Mouse (Mus musculus) limb, embryonic 14.5 days (tissue): ENCODE data around the gene Fuca2. TPM values are rescaled to one million over a fixed set of nuclear protein-coding genes. Genes with fewer than 3 reads are reported as not detected.

Source experiments
- ATAC-seq: fragments of 200-750 bp; cut with Nextera tagmentation; 2 replicates; pipeline ENCODE4 v1.8.0; 2017; ENCODE audit warnings: low read depth, moderate number of reproducible peaks, moderate TSS enrichment; ENCODE audit not compliant: low FRiP score
- DNase-seq: peaks from one replicate; pipeline ENCODE4 v3.0.0-alpha.2; 2015; ENCODE audit warnings: low spot score
- H3K27ac ChIP-seq: fragments of 300-500 bp; sonication (generic); replicated peaks from 2 replicates; pipeline ENCODE4 v1.5.1; 2014; ENCODE audit warnings: low read depth, mild to moderate bottlenecking, low read length, moderate library complexity, mixed read lengths
- H3K27me3 ChIP-seq: fragments of 300-500 bp; sonication (generic); 2 replicates; pipeline ENCODE4 v1.6.1; 2014; ENCODE audit warnings: low read length, mixed read lengths; ENCODE audit not compliant: control insufficient read depth, insufficient read depth
- H3K36me3 ChIP-seq: fragments of 300-500 bp; sonication (generic); 2 replicates; pipeline ENCODE4 v1.6.1; 2014; ENCODE audit warnings: mild to moderate bottlenecking, low read length, moderate library complexity, mixed read lengths; ENCODE audit not compliant: control insufficient read depth, insufficient read depth
- H3K4me1 ChIP-seq: fragments of 300-500 bp; sonication (generic); 2 replicates; pipeline ENCODE4 v1.6.1; 2014; ENCODE audit warnings: antibody characterized with exemption, low read length, mixed read lengths; ENCODE audit not compliant: control insufficient read depth, insufficient read depth
- H3K4me2 ChIP-seq: fragments of 300-500 bp; sonication (generic); replicated peaks from 2 replicates; pipeline ENCODE4 v1.6.1; 2014; ENCODE audit warnings: low read depth, mild to moderate bottlenecking, low read length, moderate library complexity; ENCODE audit not compliant: severe bottlenecking
- H3K4me3 ChIP-seq: fragments of 300-500 bp; sonication (generic); replicated peaks from 2 replicates; pipeline ENCODE4 v1.5.1; 2014; ENCODE audit warnings: low read length
- H3K9ac ChIP-seq: fragments of 300-500 bp; sonication (generic); 2 replicates; pipeline ENCODE4 v1.6.1; 2014; ENCODE audit warnings: mild to moderate bottlenecking, low read depth, low read length, moderate library complexity; ENCODE audit not compliant: severe bottlenecking
- H3K9me3 ChIP-seq: fragments of 300-500 bp; sonication (generic); 2 replicates; pipeline ENCODE4 v1.6.1; 2016; ENCODE audit warnings: low read length; ENCODE audit not compliant: control insufficient read depth
- POLR2A ChIP-seq: fragments of 200-500 bp; IDR thresholded peaks from 2 replicates; pipeline ENCODE4 v1.8.0; 2012; ENCODE audit warnings: inconsistent platforms, mild to moderate bottlenecking, moderate library complexity, borderline replicate concordance; ENCODE audit not compliant: insufficient read depth, insufficient read length; ENCODE audit errors: extremely low read depth
- WGBS: fragments of 180-500 bp; shearing (Covaris S2); extraction: QIAGEN DNeasy Blood & Tissue Kit; methylation state at CpG from one replicate; pipeline ENCODE4 v1.1.7; 2014; 5-methylcytosine and 5-hydroxymethylcytosine counted together
- polyA plus RNA-seq, 2 experiments: library from polyadenylated mRNA; depleted of rRNA in 1 of 2; stranded (reverse) in 1 of 2; unstranded in 1 of 2; fragments of >200 nt; fragmentation: Nextera tagmentation in 1 of 2; extraction: Ambion mirVana in 1 of 2; gene quantifications; 2 replicates each; pipeline versions ENCODE4 v1.2.1 to v1.2.3; 2012 to 2014

The Fuca2 gene
- polyA plus RNA-seq, 2 experiments = 33.1 to 55.8 TPM

GRCm38 (mm10) chr10:13566393-13566792 lies 67.1 kb downstream of the Fuca2 start:
- Histone ChIP-seq H3K4me1 (peaks cover 33% of the 10 kb centered on the region), H3K9me3 (no peaks in the 10 kb centered on the region), H3K9ac (no peak overlapping the region), H3K4me3 (no peak overlapping the region), H3K36me3 (peaks cover 14% of the 10 kb centered on the region), H3K27me3 (no peaks in the 10 kb centered on the region), H3K4me2 (no peak overlapping the region), H3K27ac (no peak overlapping the region)
- DNase-seq (no peak), ATAC-seq (no peak)
- TF ChIP-seq POLR2A = no peak
- 57% methylated on average over 13 of the region's 13 CpGs for WGBS

Other genes starting within 250 kb of the Fuca2 start
- 17.5 and 20.0 TPM in 2 replicates for gene Phactr2, start 25.1 kb upstream of the Fuca2 start, polyA plus RNA-seq (2012; rRNA removed)
- 34.8 and 36.5 TPM in 2 replicates for gene Phactr2, start 25.1 kb upstream of the Fuca2 start, polyA plus RNA-seq (2014; fragmentation: Nextera tagmentation; extraction: Ambion mirVana)
- gene Adat2, start 53.4 kb downstream of the Fuca2 start, polyA plus RNA-seq (2012; rRNA removed) = 8.4 and 10.2 TPM in 2 replicates
- 4.8 and 5.3 TPM in 2 replicates for gene Adat2, start 53.4 kb downstream of the Fuca2 start, polyA plus RNA-seq (2014; fragmentation: Nextera tagmentation; extraction: Ambion mirVana)
- gene Pex3, start 53.6 kb downstream of the Fuca2 start, polyA plus RNA-seq (2012; rRNA removed) = 27.5 and 30.6 TPM in 2 replicates
- 32.2 and 32.6 TPM in 2 replicates for gene Pex3, start 53.6 kb downstream of the Fuca2 start, polyA plus RNA-seq (2014; fragmentation: Nextera tagmentation; extraction: Ambion mirVana)